Mouse (Mus musculus): Measurements from ENCODE around the gene Olfr267.

The Olfr267 gene

GRCm38 (mm10) chr4:58787616-58788015, at the start of gene Olfr267:
TSS of gene Olfr267 (minus strand) at chr4:58787716.
- DNase-seq (ENCODE audit: low read depth, low spot score) = no peak

- no peak for DNase-seq (ENCODE audit: low read depth, low spot score)
Measured at GRCm38 (mm10) chr4:58832908-58833307, 45.4 kb upstream of the Olfr267 start.

GRCm38 (mm10) chr4:58825921-58826320, 38.4 kb upstream of the Olfr267 start:
- DNase-seq (ENCODE audit: low read depth, low spot score) = no peak

- DNase-seq (ENCODE audit: low read depth, low spot score) = no peak
Measured at GRCm38 (mm10) chr4:58786659-58787058, 857 bp downstream of the Olfr267 start.

- no peak for DNase-seq (ENCODE audit: low read depth, low spot score)
Measured at GRCm38 (mm10) chr4:58763417-58763816, 24.1 kb downstream of the Olfr267 start.

GRCm38 (mm10) chr4:58749510-58749909, 38.0 kb downstream of the Olfr267 start:
- DNase-seq (ENCODE audit: low read depth, low spot score) = no peak

GRCm38 (mm10) chr4:58749101-58749500, 38.4 kb downstream of the Olfr267 start:
- DNase-seq (ENCODE audit: low read depth, low spot score) = peak; percentile 39

- no peak for DNase-seq (ENCODE audit: low read depth, low spot score)
Measured at GRCm38 (mm10) chr4:58745583-58746222, 41.8 kb downstream of the Olfr267 start.

GRCm38 (mm10) chr4:58736867-58737633, 50.5 kb downstream of the Olfr267 start:
- no peak for DNase-seq (ENCODE audit: low read depth, low spot score)
